In genomic region chr1:128102251-128102640, GRCm38 (mm10) we compare ENCODE assay signal across 8 mouse cellular contexts. TPM values are rescaled to one million over a fixed set of nuclear protein-coding genes. Genes with fewer than 3 reads are reported as not detected.
DNase-seq lines count a peak whose midpoint lies in the region; ATAC-seq and TF ChIP-seq lines count a peak whose summit lies in the region.

No protein-coding gene starts in this region.

- H3K27me3 ChIP-seq in kidney, embryonic 15.5 days: no peaks in the 10 kb centered on the region
- no peaks in the 10 kb centered on the region for H3K27me3 ChIP-seq in lung, embryonic 14.5 days (ENCODE audit: insufficient read depth, low read length)

- peak overlapping the region; percentile 41 for H3K9ac ChIP-seq in kidney, embryonic 15.5 days
- peak overlapping the region; percentile 13 for H3K9ac ChIP-seq in lung, embryonic 14.5 days

- under 1% methylated on average over 15 of the region's 15 CpGs for WGBS in kidney, embryonic 15.5 days
- WGBS in lung, embryonic 14.5 days: under 1% methylated on average over 15 of the region's 15 CpGs

- no peaks in the 10 kb centered on the region for H3K36me3 ChIP-seq in kidney, embryonic 15.5 days
- no peaks in the 10 kb centered on the region for H3K36me3 ChIP-seq in lung, embryonic 14.5 days (ENCODE audit: insufficient read depth)

- ATAC-seq in kidney, embryonic 15.5 days (replicated peaks; ENCODE audit: low FRiP score): peak; percentile 42
- ATAC-seq in lung, embryonic 14.5 days (ENCODE audit: insufficient read depth): peak; percentile 44
- ATAC-seq in neutrophil, adult 5-6 weeks (ENCODE audit: extremely low read depth, insufficient number of reproducible peaks, low FRiP score, poor library complexity, severe bottlenecking): 0 out of 2 replicates have a peak, but pooled peaks have one; percentile 18

- H3K4me3 ChIP-seq in kidney, embryonic 15.5 days (replicated peaks): peak overlapping the region; percentile 98
- peak overlapping the region; percentile 88 for H3K4me3 ChIP-seq in lung, embryonic 14.5 days (ENCODE audit: low read depth, low read length)

- H3K4me2 ChIP-seq in kidney, embryonic 15.5 days: peak overlapping the region; percentile 62
- H3K4me2 ChIP-seq in lung, embryonic 14.5 days: peak overlapping the region; percentile 65

- DNase-seq in left cerebral cortex, adult 8-10 months (ENCODE audit: low spot score in 2 of 2): peak; percentile 50 to 60
- no peak for DNase-seq in left cerebral cortex, adult 9 months (ENCODE audit: low spot score in 2 of 2)
- DNase-seq in cerebellum, adult 8-10 months: peak; percentile 72
- peak; percentile 24 to 26 for DNase-seq in frontal cortex, postnatal 14 days (ENCODE audit: low spot score in 2 of 2)
- DNase-seq in lung, embryonic 14.5 days: peak; percentile 94
- no peak for DNase-seq in Muller cell, postnatal 12 days (ENCODE audit: inconsistent ontology term)

- no peak for TF ChIP-seq CTCF in lung, embryonic 14.5 days (IDR thresholded peaks at IDR 0.05; ENCODE audit: low read depth)

- no peaks in the 10 kb centered on the region for H3K9me3 ChIP-seq in kidney, embryonic 15.5 days (replicated peaks)
- H3K9me3 ChIP-seq in lung, embryonic 14.5 days (ENCODE audit: low read depth, low read length): no peaks in the 10 kb centered on the region

- H3K27ac ChIP-seq in kidney, embryonic 15.5 days: peak overlapping the region; percentile 90
- peak overlapping the region; percentile 56 for H3K27ac ChIP-seq in lung, embryonic 14.5 days (ENCODE audit: low read depth)

- peaks cover 12% of the 10 kb centered on the region for H3K4me1 ChIP-seq in kidney, embryonic 15.5 days
- no peaks in the 10 kb centered on the region for H3K4me1 ChIP-seq in lung, embryonic 14.5 days (ENCODE audit: insufficient read depth)

RNA-seq across cellular contexts. Expression of gene Zranb3, which starts 0.6 kb away (rescaled TPM):
- total RNA-seq in left cerebral cortex, adult 8-10 months (2022): 1 to 10 TPM; 6.4 to 8.2 (median 7.3) TPM
- 10.4 and 11.4 TPM in 2 replicates for polyA plus RNA-seq in kidney, embryonic 15.5 days (2015; fragmentation: Nextera tagmentation; extraction: Ambion mirVana)
- 12.4 and 12.9 TPM in 2 replicates for polyA plus RNA-seq in lung, embryonic 14.5 days (2014; fragmentation: Nextera tagmentation; extraction: Ambion mirVana)
- total RNA-seq in neutrophil, adult 5-6 weeks (2017): 4.1 and 9.4 TPM in 2 replicates

RNA-seq across cellular contexts. Expression of gene R3hdm1, which starts 0.9 kb away (rescaled TPM):
- 100 to 1,000 TPM; 328 to 386 (median 370) TPM for total RNA-seq in left cerebral cortex, adult 8-10 months (2022)
- 63.3 and 65.7 TPM in 2 replicates for polyA plus RNA-seq in kidney, embryonic 15.5 days (2015; fragmentation: Nextera tagmentation; extraction: Ambion mirVana)
- polyA plus RNA-seq in lung, embryonic 14.5 days (2014; fragmentation: Nextera tagmentation; extraction: Ambion mirVana): 69.7 and 74.4 TPM in 2 replicates
- 75.4 and 83.1 TPM in 2 replicates for total RNA-seq in neutrophil, adult 5-6 weeks (2017)

Comparison
In these comparisons a context has a peak if more than half of its experiments do, and no peak if none do; other contexts are left out.
1. DNase-seq: peak in left cerebral cortex, adult 8-10 months (2 of 2), cerebellum, adult 8-10 months (single experiment), frontal cortex, postnatal 14 days (2 of 2) and lung, embryonic 14.5 days (single experiment); none in left cerebral cortex, adult 9 months (0 of 2) and Muller cell, postnatal 12 days (single experiment).
2. Peak in every context shown above with its lines, with median percentiles within 50 percentile points of each other: ATAC-seq.